Mouse (Mus musculus) frontal cortex, postnatal 10 days (tissue): ENCODE data around the gene Cd96.

Source experiments
- DNase-seq, 2 experiments: peaks; one replicate each; pipeline ENCODE4 v3.0.0; 2022; ENCODE audit warnings: low spot score in 2 of 2, mixed read lengths in 1 of 2

Gene Cd96

DNA sequence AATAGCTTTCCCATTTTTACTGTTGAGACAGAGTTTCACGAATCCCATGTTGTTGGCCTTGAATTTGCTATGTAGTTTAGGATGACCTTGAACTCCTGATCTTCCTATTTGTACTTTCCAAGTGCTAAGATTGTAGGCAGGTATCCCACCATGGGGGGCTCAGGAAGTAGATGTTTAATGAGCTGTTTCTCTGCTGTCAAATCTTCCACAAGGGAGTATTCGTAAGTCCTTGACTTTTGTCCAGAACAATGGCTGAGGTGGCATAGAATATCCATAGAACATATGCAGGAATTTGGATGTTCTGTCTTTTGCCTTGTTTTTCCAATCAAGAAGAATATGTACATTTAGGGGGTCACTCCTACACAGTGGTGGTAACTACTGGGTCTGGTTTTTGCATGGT is 73.1 kb downstream of the Cd96 start:
- DNase-seq, result no peak

DNA sequence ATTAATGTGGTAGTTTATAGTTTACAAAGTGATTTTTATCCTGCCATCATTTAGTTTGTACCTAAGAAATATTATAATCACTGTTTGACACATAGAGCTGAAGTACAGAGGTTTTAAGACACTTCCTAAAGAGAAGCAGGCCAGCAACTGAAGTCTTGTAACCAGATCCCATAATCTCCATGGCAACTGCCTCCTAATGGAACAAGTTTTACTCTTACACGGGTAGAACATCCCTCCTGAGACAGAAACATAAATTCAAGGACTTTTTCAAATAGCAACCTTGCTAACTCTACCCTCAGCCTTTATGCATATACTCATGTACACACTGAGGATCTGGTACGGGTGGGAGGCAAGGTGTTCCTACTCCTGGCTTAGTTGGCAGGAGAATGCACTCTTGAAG is 83.8 kb downstream of the Cd96 start:
- DNase-seq, result no peak

DNA sequence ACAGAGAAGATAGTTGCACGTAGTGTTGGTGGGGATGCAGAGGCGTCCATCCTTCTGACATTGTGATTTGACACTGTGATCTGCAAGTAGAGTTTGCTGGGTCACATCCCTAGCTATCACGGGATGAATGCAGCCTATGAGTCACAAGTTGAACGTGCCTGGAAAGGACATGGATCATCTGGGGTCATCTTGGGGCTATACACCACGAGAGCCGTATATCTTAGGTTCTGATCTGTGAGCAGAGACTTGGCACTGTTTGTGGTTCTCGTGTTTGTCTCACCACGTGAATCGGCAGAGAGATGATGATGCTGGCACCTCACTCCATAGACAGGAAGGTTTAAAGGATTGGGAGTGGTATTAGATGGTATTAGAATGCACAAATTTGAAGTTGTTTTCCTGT is 86.2 kb downstream of the Cd96 start:
- DNase-seq, result no peak

DNA sequence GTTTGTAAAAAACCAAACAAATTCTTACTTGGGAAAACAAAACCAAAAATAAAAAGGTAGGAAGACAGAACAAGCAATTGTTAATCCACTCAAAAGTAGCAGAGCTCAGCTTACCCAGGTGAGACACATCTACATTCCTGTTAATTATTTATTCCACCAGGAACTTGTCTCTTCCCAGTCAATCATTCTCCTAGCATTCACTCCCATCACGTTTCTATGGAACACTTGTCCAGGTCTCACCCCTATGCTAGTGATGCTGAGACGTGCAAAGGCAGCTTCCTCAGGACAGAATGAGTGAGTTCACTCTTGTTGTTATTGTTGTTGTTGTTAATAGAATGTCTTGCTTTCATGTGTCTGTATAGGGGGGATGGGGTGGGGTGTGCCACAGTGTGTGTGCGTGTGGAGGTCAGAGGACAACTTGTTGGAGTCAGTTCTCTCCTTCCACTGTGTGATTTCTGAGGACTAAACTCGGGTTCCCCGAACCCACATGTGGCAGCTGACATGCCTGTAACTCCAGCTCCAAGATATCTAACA is 97.0 kb downstream of the Cd96 start:
- DNase-seq, result no peak

DNA sequence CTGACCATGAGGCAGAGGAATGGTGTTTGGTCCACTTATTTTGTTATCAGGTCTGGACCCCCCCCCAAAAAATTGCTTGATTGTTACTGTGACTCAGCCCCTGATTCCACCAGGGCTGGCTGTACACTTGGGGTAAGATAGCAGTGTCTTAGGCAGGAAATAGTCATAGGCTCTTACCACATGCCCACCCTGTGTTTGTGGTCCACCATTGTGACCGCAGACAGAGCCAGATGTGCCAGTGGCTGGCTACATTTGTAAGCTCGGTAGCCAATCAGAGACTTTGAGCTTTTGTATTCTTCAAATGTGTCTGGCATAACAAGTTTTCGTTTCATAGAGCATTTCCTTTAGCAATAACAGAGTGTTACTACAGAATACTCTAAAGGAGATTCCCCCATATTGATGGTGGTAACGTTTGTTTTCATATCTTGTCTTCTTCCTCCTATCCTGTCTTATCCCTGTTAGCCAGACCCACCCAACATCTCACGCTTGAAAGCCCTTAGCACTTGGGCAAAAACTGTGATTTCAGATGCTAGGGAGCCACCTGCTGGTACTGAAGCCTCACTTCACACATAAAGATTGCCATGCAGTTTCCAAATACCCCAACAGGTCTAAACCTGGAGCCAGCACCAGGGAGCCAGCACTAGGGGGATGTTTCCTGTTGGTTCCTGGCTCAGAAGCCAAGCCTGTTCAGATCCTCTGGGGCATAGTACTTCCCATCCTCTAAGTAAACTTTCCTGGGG is 97.7 kb downstream of the Cd96 start:
- peak; percentile 27 to 59 for DNase-seq

DNA sequence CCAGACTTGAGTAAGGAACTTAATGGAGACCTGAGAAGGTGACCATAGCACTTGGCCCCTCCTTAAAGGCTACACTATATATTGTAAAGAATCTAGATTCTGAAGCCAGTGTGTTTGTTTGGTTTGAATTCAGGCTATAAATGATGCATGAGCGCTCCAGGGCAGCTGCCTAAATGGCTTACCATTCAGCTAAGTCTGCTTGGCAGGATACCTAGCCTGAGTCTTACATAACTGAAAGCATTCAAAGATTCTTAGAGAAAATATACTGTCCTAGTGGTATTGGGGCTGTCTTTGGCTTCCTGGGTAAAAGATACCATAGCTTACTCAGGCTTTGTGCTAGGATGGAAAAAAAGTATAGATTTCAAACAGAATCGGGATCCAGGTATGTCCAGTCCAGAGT is 98.7 kb downstream of the Cd96 start:
- no peak for DNase-seq

DNA sequence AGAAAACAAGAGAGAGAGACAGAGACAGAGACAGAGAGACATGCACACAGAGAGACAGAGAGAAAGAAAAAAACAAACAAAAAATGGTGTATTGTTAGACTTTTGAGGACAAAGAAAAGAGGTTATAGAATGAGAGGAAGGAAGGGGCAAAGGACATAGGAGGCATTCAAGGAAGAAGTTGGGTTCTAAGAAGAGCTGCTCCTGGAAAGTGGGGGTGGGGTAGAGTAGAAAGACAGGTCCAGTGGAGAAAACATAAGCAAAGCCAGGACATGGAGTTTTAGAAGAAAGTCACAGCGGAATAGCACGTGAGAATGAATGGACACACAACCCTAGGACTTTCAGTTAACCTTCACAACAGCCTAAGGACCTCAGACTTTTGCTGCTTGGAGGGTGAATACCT is 99.7 kb downstream of the Cd96 start:
- no peak for DNase-seq

DNA sequence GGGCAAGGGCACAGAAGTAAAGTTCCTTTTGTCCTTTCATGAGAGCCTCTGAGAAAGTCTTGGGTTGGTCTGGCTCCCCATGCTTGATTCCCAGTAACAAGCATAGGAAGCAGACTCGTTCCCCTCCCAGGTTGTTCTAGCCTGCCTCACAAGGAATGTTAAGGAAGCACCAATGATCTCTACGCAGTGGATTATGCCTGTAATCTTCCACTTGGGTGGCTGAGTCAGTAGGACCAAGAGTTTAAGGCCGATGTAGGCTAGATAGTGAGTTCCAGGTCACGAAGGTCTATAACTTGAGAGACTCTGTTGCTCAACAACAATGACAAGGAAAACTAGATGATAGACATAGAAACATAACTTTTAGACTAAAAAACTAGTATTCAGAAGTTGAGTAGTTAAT is 100.3 kb downstream of the Cd96 start:
- DNase-seq, result no peak

DNA sequence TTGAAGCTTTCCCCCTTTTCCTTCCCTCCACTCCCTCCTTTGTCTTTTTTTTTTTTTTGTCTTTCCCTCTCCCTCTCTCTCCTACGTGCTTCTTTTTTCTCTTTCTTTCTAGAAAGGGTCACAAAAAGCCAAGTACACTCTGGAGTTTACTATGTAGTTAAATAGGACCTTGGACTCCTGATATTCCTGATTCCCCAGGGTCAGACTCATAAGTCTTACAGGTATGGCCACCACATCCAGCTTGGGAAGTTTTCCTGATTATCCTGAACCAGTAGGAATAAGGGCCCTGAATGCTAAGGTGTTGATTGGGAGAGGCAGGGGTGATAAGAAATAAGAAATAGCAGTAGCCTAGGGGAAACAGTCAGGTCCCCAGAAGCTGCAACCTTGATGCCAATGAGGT is 100.7 kb downstream of the Cd96 start:
- DNase-seq, result no peak

DNA sequence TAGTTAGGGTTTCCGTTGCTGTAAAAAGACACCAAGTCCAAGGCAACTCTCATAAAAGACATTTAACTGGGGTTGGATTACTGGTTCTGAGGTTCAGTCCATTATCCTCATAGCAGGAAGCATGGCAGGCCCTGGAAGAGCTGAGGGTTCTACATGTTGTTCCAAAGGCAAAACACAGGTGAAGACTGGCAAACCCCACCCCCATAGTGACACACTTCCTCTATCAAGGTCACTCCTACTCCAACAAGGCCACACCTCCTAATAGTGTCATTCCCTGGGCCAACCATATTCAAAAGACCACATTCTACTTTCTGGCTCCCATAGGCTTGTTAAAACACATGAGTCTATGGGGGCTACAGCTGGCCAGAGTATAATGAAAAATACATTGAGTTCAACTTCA is 108.4 kb downstream of the Cd96 start:
- no peak for DNase-seq

DNA sequence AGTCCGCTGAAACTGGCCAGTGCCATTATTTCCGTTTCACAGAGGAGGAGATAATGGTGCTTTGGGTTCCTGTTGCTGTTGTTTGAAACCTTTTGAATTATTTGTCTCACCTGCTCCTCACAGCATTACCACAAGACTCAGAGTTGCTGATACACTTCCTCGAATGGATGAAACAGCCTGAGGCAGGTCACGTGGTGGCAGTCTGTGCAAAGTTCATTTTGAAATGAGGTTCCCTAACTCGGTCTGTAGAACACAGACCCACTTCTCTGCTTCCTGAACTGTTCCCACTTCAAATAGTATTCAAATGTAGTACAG is 109.2 kb downstream of the Cd96 start:
- no peak for DNase-seq

DNA sequence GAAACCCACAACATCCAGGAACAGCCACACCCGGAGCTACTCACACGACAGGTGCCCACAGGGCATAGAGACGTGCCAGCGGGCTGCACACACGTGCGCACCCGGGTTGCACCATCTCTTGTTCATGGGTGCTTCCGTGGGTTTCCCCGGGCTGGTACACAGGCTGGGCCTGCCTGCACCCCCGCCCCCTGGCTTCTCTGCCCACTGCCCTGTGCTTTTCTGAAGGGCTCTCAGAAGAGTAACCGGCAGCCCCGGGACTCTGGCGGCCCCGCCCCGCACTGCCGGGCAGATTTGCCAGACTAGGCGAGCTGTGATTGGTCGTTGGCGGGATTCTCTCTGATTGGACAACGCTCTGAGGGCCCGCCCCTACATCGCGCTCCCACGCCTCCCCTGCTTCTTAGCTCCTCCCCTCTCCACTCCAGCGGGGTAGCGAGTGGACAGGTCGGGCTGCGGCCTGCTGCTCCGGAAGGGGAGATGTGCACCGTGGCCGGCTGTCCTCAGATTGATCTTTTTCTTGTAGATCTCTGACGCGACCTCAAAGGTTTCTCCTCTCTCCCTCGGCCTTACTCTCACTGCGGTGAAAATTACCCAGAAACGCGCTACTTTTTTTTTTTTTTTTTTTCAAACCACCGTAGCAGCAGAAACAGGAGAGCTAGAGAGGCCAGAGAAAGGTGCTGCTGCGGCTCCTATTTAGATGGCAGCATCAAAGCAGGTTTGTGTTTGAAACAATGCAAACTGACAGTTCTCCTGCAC is 109.7 kb downstream of the Cd96 start, which contains the start of gene Plcxd2:
Gene Plcxd2 (minus strand): TSS at position 66 of the 753 bp plus-strand sequence.
- DNase-seq, result peak; percentile 93 to 94

DNA sequence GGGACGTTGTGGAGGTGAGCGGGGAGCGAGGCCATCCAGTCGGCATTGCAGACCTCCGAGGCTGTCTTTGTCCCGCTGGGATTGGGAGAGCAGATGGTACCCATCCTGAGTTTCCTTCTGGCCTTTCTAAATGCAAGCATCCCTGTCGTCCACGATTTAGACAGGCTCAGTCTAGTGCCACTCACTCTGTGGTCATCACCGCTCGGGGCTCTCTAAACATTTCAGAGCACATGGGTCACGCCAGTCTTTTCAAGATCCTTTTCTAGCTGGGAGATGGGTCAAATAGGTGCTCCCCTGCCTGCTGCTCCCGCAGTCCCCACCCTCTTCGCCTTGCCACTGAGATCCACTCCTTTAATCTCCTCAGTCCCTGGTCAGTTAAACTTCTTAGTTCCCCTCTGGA is 110.3 kb downstream of the Cd96 start:
- no peak for DNase-seq

DNA sequence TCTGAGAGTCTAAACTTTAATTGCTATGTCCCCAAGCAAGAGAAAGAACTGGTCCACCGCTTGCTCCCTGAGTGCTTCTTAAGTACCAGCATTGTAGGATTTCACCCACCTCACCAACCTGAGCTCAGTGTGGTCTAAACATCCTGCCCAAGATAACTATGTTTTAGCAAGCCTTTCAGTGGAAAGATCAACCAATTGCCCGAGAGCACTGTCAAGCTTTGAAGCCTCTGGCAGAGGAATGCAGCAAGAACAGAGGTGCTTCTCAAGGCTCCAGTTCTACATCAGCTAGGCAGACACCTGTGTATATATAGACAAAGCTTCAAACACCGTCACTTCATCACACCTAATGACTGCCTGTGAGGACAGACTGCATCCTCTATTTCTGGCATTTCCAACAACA is 111.3 kb downstream of the Cd96 start:
- no peak for DNase-seq

DNA sequence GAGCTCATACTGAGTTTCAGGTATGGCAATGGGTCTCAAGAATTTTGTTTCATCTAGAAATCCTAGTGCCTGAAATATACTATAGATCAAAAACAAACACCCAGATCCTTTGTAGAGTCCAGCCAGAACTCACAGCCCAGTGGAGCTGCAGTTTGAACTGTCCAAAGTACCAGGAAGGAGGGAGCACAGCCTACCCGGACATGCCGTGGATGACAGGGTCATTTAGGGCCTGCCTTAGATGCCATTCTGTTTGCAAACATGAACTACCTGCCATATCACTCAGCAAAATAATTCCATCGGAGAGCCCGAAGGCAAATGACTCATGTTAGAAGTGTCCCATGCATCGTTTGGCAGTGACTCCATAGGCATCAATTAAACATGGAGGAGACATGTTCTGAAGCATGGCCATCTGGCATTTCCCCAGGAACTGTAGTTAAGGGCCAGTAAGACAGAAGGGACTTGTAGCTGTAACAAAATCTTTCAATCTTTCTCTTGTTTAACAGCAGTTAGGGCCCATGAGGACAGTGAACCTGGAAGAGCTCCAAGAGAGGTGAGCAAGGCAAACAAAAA is 111.9 kb downstream of the Cd96 start:
- DNase-seq, result no peak

DNA sequence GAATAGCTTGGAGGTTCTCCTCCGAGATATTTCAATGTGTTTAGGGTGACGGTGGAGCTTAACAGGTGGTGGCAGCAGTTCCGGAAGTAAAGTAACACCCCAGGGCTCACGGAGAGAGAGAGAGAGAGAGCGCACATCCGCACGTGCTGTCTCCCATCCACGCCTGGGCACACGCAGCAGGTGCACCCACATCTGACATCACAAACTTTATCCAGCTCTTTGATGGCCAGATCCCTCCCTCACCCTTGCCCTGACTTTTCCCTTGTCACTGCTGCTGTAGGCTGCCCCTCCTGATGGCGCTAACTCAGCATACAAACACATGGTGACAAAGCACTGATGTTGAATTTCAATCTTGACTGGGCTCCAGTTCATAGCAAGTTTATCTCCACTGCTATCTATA is 113.8 kb downstream of the Cd96 start:
- DNase-seq, result no peak

DNA sequence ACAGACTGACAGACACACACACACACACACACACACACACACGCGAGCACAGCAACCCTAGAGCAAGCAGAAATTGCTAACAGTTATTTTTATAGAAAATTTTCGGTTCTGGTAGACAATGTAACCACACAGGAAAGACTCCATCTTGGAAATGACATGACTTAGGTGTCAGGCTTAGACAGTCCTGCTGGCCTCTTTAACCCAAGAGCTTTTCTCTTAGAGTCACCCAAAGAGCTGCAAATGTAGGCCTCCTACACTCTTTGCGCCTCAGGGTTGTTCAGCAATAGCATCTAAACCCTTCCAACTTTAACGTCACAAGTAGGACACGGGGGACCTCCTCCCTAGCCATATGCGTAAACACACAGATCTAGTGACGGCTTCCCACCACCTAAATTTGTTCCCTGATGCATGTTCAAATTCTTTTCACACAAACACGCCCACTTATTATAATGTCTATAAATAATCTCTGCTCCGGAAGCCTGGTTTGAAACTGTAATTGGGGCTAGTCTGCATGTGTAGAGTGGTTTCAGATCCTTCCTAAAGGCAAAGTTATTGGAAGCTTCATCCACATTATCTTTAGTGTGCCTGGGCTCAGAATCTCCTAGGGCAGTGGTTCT is 118.4 kb downstream of the Cd96 start:
- peak in 1 of 2 experiments; percentile 23 for DNase-seq

DNA sequence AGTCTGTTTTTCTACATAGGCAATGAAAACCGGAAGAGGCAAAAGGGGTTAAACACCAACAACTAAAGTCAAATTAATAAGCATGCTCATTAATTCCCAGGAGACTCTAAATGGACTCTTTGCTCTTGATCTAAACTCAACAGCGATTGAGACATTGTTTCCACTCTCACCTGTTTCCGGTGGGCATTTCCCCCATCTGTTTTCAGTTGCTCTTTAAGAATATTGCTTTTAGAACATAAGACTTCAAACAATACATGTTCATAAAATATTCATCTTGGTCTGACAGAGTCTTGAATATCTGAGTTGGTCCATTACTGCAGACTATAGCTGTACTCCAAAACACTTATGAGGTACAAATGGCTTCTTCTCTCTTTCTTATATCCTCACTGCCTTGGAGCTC is 119.1 kb downstream of the Cd96 start:
- no peak for DNase-seq

DNA sequence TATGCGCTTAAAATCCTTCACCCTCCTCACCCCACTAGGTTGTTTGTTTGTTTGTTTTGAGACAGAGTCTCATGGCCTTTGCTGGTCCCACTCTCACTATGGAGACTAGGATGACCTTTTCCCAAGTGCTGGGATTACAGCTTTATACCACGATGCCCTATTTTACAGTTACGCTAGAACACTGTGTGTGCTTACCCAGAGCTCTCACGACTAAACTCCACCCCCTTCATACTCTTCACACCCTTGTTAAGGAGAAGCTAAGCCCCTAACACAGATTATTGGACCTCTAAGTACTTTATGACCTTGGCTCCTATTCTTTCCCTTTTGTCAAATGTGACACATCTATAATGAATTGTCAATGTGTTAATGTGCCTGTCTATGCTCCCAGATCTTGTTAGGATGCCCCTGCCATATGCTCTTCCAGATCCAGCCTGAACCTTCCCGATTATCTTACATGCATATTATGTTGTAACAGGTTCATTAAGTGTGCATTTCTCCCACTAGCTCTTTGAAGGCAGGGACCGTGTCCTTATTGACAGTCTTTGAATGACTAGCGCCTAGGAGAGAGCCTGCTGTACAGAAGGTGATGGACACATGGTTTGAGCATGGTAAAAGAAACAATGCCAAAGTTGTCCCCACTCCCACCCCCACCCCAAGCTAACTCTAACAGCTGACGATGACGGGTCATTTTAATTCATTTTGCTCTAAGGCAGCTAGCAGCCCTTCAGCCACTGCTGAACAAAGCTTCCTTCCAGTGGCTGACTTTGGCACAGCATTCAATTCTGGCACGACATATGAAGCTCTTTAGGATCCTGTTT is 120.5 kb downstream of the Cd96 start:
- DNase-seq, result no peak

DNA sequence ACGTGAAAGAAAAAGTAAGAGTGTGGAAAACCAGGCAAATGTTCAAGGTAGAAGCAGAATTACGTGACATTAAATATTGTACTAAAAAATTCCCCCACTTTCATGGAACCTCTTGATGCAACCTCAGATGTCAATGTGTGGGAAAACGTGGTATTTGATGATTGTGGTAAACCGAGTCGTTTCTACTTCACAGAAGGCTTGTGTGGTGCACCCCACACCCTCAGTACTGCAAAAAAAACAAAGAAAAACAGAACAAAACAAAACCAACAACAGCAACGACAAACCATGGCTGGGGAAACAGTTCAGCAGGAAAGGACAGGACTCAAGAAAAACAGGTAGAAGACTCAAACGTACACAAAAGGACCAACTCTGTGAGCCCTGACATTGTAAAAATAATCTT is 121.8 kb downstream of the Cd96 start:
- no peak for DNase-seq

DNA sequence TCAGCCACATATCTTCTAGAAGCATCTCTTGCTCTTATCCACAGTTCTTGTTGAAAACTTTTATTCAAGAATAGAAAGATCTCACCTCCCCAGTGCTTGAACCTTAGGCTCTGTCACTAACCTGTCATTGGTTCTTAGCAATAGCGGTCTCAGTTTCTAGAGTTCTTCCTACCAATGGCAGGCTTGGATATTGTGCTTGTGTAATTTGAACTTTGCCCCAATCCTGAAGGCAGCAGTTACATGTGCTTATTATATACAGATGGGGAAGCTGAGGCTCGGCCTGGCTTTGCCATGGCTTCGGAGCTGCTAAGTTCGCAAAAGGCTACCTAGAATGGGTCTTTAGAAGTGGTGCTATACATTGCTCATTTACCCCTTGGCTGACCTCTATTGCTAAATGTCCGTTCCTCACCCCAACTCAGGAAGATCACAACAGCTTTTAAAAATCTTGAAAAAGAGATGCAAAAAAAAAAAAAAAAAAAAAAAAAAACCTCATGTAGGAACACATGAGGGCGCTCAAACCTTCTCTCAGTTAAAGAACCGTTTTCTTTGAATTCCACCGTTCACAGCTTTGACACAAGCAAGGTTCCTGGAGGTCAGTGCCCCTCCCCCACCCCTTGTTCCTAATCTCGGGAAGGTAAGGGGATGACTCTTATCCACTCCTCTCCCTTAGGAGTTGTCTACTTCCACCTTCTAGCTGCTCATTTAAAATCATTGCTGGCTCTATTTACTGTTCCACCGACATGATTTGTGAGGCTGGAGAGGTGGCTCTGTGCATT is 129.0 kb downstream of the Cd96 start:
- no peak for DNase-seq
